In the genomic region with DNA sequence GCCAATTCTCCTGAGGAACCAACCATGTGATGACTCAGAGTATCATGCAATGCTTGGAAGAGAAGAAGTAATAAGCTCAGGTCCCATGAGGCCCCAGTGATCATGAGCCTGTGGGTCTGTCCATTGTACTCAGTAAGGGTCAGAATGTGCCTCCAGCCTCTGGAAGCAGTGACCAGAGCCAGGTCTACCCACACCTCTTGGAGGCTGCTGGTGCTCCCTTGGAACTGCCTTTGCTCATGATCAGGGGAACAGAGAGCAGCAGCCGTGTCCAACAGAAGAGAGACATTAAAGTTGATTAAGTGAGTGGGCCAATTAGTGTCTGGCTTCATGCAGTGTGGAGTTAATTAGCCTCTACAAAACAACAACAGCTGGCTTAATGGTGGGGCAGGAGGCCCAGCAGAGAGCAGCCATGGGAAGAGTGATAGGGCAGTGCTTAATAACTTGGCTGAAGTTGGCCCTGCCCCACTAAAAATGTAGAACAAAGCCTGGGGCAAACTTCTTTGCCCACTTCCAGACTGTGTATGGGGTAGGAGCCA, we compare ENCODE assay signal across 8 mouse cellular contexts. TPM values are rescaled to one million over a fixed set of nuclear protein-coding genes. Genes with fewer than 3 reads are reported as not detected.
DNase-seq lines count a peak whose midpoint lies in the region; ATAC-seq and TF ChIP-seq lines count a peak whose summit lies in the region.
"Had no signal": no experiment of that assay in that cellular context is flagged by ENCODE, and none has a peak within 500 bp of the region (broad histone marks: within the 10 kb centered on the region; RNA-seq: fewer than 3 reads in every experiment).

No protein-coding gene starts in this region.

- ATAC-seq in liver, embryonic 13.5 days (ENCODE audit: low read depth), result no peak
- ATAC-seq in liver, postnatal 0 days, result no peak
- peak; percentile 83 for ATAC-seq in forebrain, embryonic 11.5 days (replicated peaks; ENCODE audit: low FRiP score)
- ATAC-seq in neural tube, embryonic 15.5 days (ENCODE audit: low FRiP score), result peak; percentile 72
- ATAC-seq: intestine, embryonic 16.5 days had no signal

- no peak overlapping the region for H3K4me3 ChIP-seq in liver, embryonic 13.5 days (replicated peaks)
- H3K4me3 ChIP-seq in liver, postnatal 0 days (ENCODE audit: low read depth, low read length), result no peak overlapping the region
- no peak overlapping the region for H3K4me3 ChIP-seq in forebrain, embryonic 11.5 days (ENCODE audit: low read depth, low read length)
- H3K4me3 ChIP-seq in neural tube, embryonic 15.5 days (replicated peaks), result no peak overlapping the region

- H3K36me3 ChIP-seq in liver, embryonic 13.5 days, result no peaks in the 10 kb centered on the region
- H3K36me3 ChIP-seq in liver, postnatal 0 days (replicated peaks; ENCODE audit: insufficient read depth, low read length), result no peaks in the 10 kb centered on the region
- no peaks in the 10 kb centered on the region for H3K36me3 ChIP-seq in forebrain, embryonic 11.5 days (ENCODE audit: control insufficient read depth, insufficient read depth, low read length)
- H3K36me3 ChIP-seq in neural tube, embryonic 15.5 days, result no peaks in the 10 kb centered on the region

- no peak for DNase-seq in liver, embryonic 13.5 days
- no peak for DNase-seq in liver, postnatal 0 days
- DNase-seq in forebrain, embryonic 11.5 days (ENCODE audit: low spot score), result peak; percentile 55
- DNase-seq in heart, postnatal 25 days (ENCODE audit: low spot score), result peak; percentile 61
- no peak for DNase-seq in frontal cortex, adult 2 months (ENCODE audit: extremely low spot score in 1 of 2, low spot score in 1 of 2)
- DNase-seq in B cell, adult 2 months, result no peak

- intact Hi-C loops in heart, postnatal 25 days (cut with DNase I), result no loop called here

- peak overlapping the region; percentile 60; the same call in 1 of the 2 replicates for H3K27ac ChIP-seq in liver, embryonic 13.5 days
- no peak overlapping the region for H3K27ac ChIP-seq in liver, postnatal 0 days (ENCODE audit: low read depth)
- no peak overlapping the region for H3K27ac ChIP-seq in forebrain, embryonic 11.5 days (ENCODE audit: low read depth, low read length)
- H3K27ac ChIP-seq in neural tube, embryonic 15.5 days (replicated peaks), result peak overlapping the region; percentile 14

- no peak overlapping the region for H3K4me2 ChIP-seq in liver, embryonic 13.5 days
- no peak overlapping the region for H3K4me2 ChIP-seq in liver, postnatal 0 days (ENCODE audit: low read depth, low read length)
- no peak overlapping the region for H3K4me2 ChIP-seq in forebrain, embryonic 11.5 days (ENCODE audit: low read depth, low read length, severe bottlenecking)
- H3K4me2 ChIP-seq in neural tube, embryonic 15.5 days, result no peak overlapping the region

- peaks cover 47% of the 10 kb centered on the region for H3K4me1 ChIP-seq in liver, embryonic 13.5 days (replicated peaks)
- peaks cover 15% of the 10 kb centered on the region for H3K4me1 ChIP-seq in liver, postnatal 0 days (ENCODE audit: insufficient read depth)
- H3K4me1 ChIP-seq in forebrain, embryonic 11.5 days (replicated peaks; ENCODE audit: control insufficient read depth, insufficient read depth, low read length), result 0 out of 2 replicates have a peak, but pooled peaks cover 2% of the 10 kb centered on the region
- peaks cover 43% of the 10 kb centered on the region for H3K4me1 ChIP-seq in neural tube, embryonic 15.5 days

- no peak for TF ChIP-seq EP300 in liver, postnatal 0 days (IDR thresholded peaks at IDR 0.05; ENCODE audit: low read depth)

- peak overlapping the region; percentile 22; the same call in 1 of the 2 replicates for H3K9ac ChIP-seq in liver, embryonic 13.5 days
- no peak overlapping the region for H3K9ac ChIP-seq in liver, postnatal 0 days (replicated peaks)
- H3K9ac ChIP-seq in forebrain, embryonic 11.5 days (ENCODE audit: low read length), result no peak overlapping the region
- no peak overlapping the region for H3K9ac ChIP-seq in neural tube, embryonic 15.5 days (replicated peaks)

- WGBS in liver, embryonic 13.5 days (ENCODE audit: insufficient replicate concordance), result 86% methylated on average over 1 of the region's 1 CpGs
- WGBS in liver, postnatal 0 days (ENCODE audit: insufficient replicate concordance), result 83% methylated on average over 1 of the region's 1 CpGs
- WGBS in forebrain, embryonic 11.5 days, result 24% methylated on average over 1 of the region's 1 CpGs
- WGBS in neural tube, embryonic 15.5 days, result 14% methylated on average over 1 of the region's 1 CpGs

- no peaks in the 10 kb centered on the region for H3K9me3 ChIP-seq in liver, embryonic 13.5 days (replicated peaks)
- no peaks in the 10 kb centered on the region for H3K9me3 ChIP-seq in liver, postnatal 0 days (ENCODE audit: low read length)
- no peaks in the 10 kb centered on the region for H3K9me3 ChIP-seq in forebrain, embryonic 11.5 days (ENCODE audit: control insufficient read depth, low read length)
- H3K9me3 ChIP-seq in neural tube, embryonic 15.5 days (replicated peaks), result no peaks in the 10 kb centered on the region

- H3K27me3 ChIP-seq in liver, embryonic 13.5 days, result no peaks in the 10 kb centered on the region
- no peaks in the 10 kb centered on the region for H3K27me3 ChIP-seq in liver, postnatal 0 days (ENCODE audit: insufficient read depth, low read length)
- no peaks in the 10 kb centered on the region for H3K27me3 ChIP-seq in forebrain, embryonic 11.5 days (ENCODE audit: control insufficient read depth, insufficient read depth, low read length)
- no peaks in the 10 kb centered on the region for H3K27me3 ChIP-seq in neural tube, embryonic 15.5 days (replicated peaks)

- TF ChIP-seq CTCF in liver, postnatal 0 days (IDR thresholded peaks at IDR 0.05; ENCODE audit: low read depth), result no peak

RNA-seq across cellular contexts. Expression of gene Lmo2, which starts 30.1 kb away (rescaled TPM):
- 156 and 167 TPM in 2 replicates for polyA plus RNA-seq in liver, embryonic 13.5 days (2015; fragmentation: Nextera tagmentation; extraction: Ambion mirVana)
- 58.8 and 63.7 TPM in 2 replicates for polyA plus RNA-seq in liver, postnatal 0 days (2015; fragmentation: Nextera tagmentation; extraction: Ambion mirVana)
- polyA plus RNA-seq in forebrain, embryonic 11.5 days (2014; fragmentation: Nextera tagmentation; extraction: Ambion mirVana), result 41.0 and 41.9 TPM in 2 replicates
- total RNA-seq in heart, postnatal 25 days (2021), result 10 to 100 TPM; 19.3 to 19.8 TPM
- polyA plus RNA-seq in neural tube, embryonic 15.5 days (2015; fragmentation: Nextera tagmentation; extraction: Ambion mirVana), result 49.6 and 55.4 TPM in 2 replicates
- 31.1 and 32.8 TPM in 2 replicates for polyA plus RNA-seq in frontal cortex, adult 2 months (2012; rRNA removed)

Comparison
In these comparisons a context has a peak if more than half of its experiments do, and no peak if none do; other contexts are left out.
1. H3K27ac ChIP-seq: peak in liver, embryonic 13.5 days (single experiment) and neural tube, embryonic 15.5 days (single experiment); none in liver, postnatal 0 days (single experiment) and forebrain, embryonic 11.5 days (single experiment).
2. ATAC-seq: peak in forebrain, embryonic 11.5 days (single experiment) and neural tube, embryonic 15.5 days (single experiment); none in liver, embryonic 13.5 days (single experiment) and liver, postnatal 0 days (single experiment).
3. DNase-seq: peak in forebrain, embryonic 11.5 days (single experiment) and heart, postnatal 25 days (single experiment); none in liver, embryonic 13.5 days (single experiment), liver, postnatal 0 days (single experiment), frontal cortex, adult 2 months (0 of 2) and B cell, adult 2 months (0 of 2).